Mouse (Mus musculus): ENCODE data around the gene Got1. TPM values are rescaled to one million over a fixed set of nuclear protein-coding genes. Genes with fewer than 3 reads are reported as not detected.

The Got1 gene
- total RNA-seq (2023) = 89.9 TPM

GRCm38 (mm10) chr19:43524187-43525103, at the start of gene Got1:
Gene Got1, minus strand, starts transcription at chr19:43524605.

Other genes with a start within 250 kb of the Got1 start
- gene Hpse2, start 136.2 kb downstream of the Got1 start, total RNA-seq (2023) = not detected
- gene Cnnm1, start 84.2 kb downstream of the Got1 start, total RNA-seq (2023) = not detected
- 0.35 TPM for gene Nkx2-3, start 87.7 kb upstream of the Got1 start, total RNA-seq (2023)
- gene Slc25a28, start 150.3 kb upstream of the Got1 start, total RNA-seq (2023) = 50.2 TPM
- 9.4 TPM for gene Entpd7, start 165.1 kb upstream of the Got1 start, total RNA-seq (2023)
- gene Cutc, start 228.4 kb upstream of the Got1 start, total RNA-seq (2023) = 9.3 TPM
- gene Cox15, start 228.4 kb upstream of the Got1 start, total RNA-seq (2023) = 11.9 TPM

All from CD4-positive naive resting alpha-beta T cell, adult 57 days (primary cell).